Mouse (Mus musculus) embryonic facial prominence, embryonic 11.5 days (tissue): ENCODE measurements at regions not wholly inside any gene's neighbourhood (a gene's known extent, or its start where the extent isn't known, plus 50 kb on each side); places are given as distances from the start of the nearest gene placed in this dataset.

Source experiments
- ATAC-seq: fragments of 200-750 bp; cut with Nextera tagmentation; replicated peaks from 2 replicates; pipeline ENCODE4 v1.8.0; 2017; ENCODE audit warnings: low read depth; ENCODE audit not compliant: insufficient number of reproducible peaks, low FRiP score, low TSS enrichment
- DNase-seq: peaks from one replicate; pipeline ENCODE4 v3.0.0-alpha.2; 2015; ENCODE audit warnings: low spot score
- H3K27ac ChIP-seq: fragments of 300-500 bp; sonication (generic); replicated peaks from 2 replicates; pipeline ENCODE4 v1.5.1; 2014; ENCODE audit warnings: mild to moderate bottlenecking, low read depth, low read length, control low read depth
- H3K27me3 ChIP-seq: fragments of 300-500 bp; sonication (generic); 2 replicates; pipeline ENCODE4 v1.6.1; 2014; ENCODE audit warnings: mild to moderate bottlenecking, low read length, moderate library complexity, mixed read lengths; ENCODE audit not compliant: control insufficient read depth, insufficient read depth
- H3K36me3 ChIP-seq: fragments of 300-500 bp; sonication (generic); replicated peaks from 2 replicates; pipeline ENCODE4 v1.6.1; 2014; ENCODE audit warnings: low read depth, mild to moderate bottlenecking, low read length, moderate library complexity, mixed read lengths; ENCODE audit not compliant: control insufficient read depth, insufficient read depth
- H3K4me1 ChIP-seq: fragments of 300-500 bp; sonication (generic); 2 replicates; pipeline ENCODE4 v1.6.1; 2014; ENCODE audit warnings: low read length, mixed read lengths; ENCODE audit not compliant: control insufficient read depth, insufficient read depth
- H3K4me2 ChIP-seq: fragments of 300-500 bp; sonication (generic); 2 replicates; pipeline ENCODE4 v1.6.1; 2014; ENCODE audit warnings: low read depth, mild to moderate bottlenecking, control low read depth, low read length, moderate library complexity
- H3K4me3 ChIP-seq: fragments of 300-500 bp; sonication (generic); 2 replicates; pipeline ENCODE4 v1.5.1; 2014; ENCODE audit warnings: low read depth, low read length, control low read depth
- H3K9ac ChIP-seq: fragments of 300-500 bp; sonication (generic); replicated peaks from 2 replicates; pipeline ENCODE4 v1.6.1; 2014; ENCODE audit warnings: mild to moderate bottlenecking, control low read depth, low read length
- H3K9me3 ChIP-seq: fragments of 300-500 bp; sonication (generic); replicated peaks from 2 replicates; pipeline ENCODE4 v1.6.1; 2016; ENCODE audit warnings: mild to moderate bottlenecking, low read length, inconsistent platforms, mixed read lengths; ENCODE audit not compliant: control insufficient read depth
- WGBS: fragments of 180-500 bp; shearing (Covaris S2); extraction: QIAGEN DNeasy Blood & Tissue Kit; methylation state at CpG from one replicate; pipeline ENCODE4 v1.1.7; 2014; 5-methylcytosine and 5-hydroxymethylcytosine counted together

- Histone ChIP-seq H3K36me3 (no peaks in the 10 kb centered on the region), H3K4me3 (no peak overlapping the region), H3K27ac (no peak overlapping the region), H3K9ac (no peak overlapping the region), H3K27me3 (no peaks in the 10 kb centered on the region), H3K4me2 (no peak overlapping the region), H3K9me3 (no peaks in the 10 kb centered on the region), H3K4me1 (no peaks in the 10 kb centered on the region; the same call in 1 of the 2 replicates)
- DNase-seq (peak; percentile 36), ATAC-seq (0 out of 2 replicates have a peak, but pooled peaks have one; percentile 55)
- WGBS = 60% methylated on average over 16 of the region's 16 CpGs
These were observed 83.5 kb upstream of the Egln3 start for GRCm38 (mm10) chr12:54286911-54287819.

DNA sequence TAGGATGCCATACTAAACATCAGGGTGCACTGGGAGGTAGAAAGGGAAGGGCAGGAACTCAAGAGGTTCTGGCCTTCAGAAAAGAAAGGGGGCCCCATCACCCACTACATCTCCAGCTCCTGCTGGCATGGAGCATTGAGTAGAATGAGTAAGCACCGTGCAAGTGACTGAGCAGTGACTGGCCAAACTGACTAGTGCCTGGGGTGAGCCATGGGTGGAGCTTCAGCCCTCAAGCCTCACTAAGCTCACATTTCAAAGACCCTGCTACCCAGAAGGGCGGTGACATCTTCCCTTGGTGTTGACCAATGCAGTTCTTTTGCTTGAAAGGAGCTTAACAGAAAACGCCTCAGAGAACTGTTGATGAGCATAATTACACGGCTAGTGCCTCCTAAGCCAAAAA lies 80.0 kb upstream of the Egln3 start:
- Histone ChIP-seq H3K4me2 (no peak overlapping the region), H3K4me1 (no peaks in the 10 kb centered on the region; the same call in 1 of the 2 replicates), H3K9ac (no peak overlapping the region), H3K27ac (no peak overlapping the region), H3K4me3 (no peak overlapping the region), H3K9me3 (no peaks in the 10 kb centered on the region), H3K36me3 (no peaks in the 10 kb centered on the region), H3K27me3 (no peaks in the 10 kb centered on the region)
- DNase-seq = no peak
- WGBS = 20% methylated on average over 4 of the region's 4 CpGs
- ATAC-seq = no peak

DNA sequence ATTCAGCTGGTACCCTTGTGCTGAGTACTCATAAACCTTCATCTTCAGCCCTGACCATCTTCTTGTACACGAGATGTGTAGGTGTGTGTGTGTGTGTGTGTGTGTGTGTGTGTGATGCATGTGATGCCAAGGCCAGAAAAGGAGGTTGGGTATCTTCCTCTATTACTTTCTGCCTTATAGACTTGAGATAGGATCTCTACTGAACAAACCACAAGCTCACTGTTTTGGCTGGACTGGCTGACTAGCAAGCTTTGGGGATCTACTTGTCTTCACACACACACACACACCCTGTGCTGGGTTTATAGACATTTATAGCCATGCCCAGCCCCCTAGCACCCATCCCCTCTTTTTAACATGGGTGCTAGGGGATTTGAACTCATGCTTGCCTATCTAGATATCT lies 79.4 kb upstream of the Egln3 start:
- Histone ChIP-seq H3K9ac (no peak overlapping the region), H3K4me2 (no peak overlapping the region), H3K27me3 (no peaks in the 10 kb centered on the region), H3K36me3 (no peaks in the 10 kb centered on the region), H3K4me1 (no peaks in the 10 kb centered on the region), H3K27ac (no peak overlapping the region), H3K4me3 (no peak overlapping the region), H3K9me3 (no peaks in the 10 kb centered on the region)
- ATAC-seq = no peak
- WGBS = 91% methylated on average over 1 of the region's 1 CpGs
- no peak for DNase-seq

GRCm38 (mm10) chr12:54282281-54282921 lies 78.7 kb upstream of the Egln3 start:
- DNase-seq (no peak), ATAC-seq (no peak)
- WGBS = 55% methylated on average over 4 of the region's 4 CpGs
- no peak overlapping the region for H3K4me2 ChIP-seq
- H3K4me3 ChIP-seq = no peak overlapping the region
- no peak overlapping the region for H3K27ac ChIP-seq
- no peak overlapping the region for H3K9ac ChIP-seq
- no peaks in the 10 kb centered on the region for H3K36me3 ChIP-seq
- no peaks in the 10 kb centered on the region for H3K27me3 ChIP-seq
- no peaks in the 10 kb centered on the region for H3K9me3 ChIP-seq
- no peaks in the 10 kb centered on the region for H3K4me1 ChIP-seq

GRCm38 (mm10) chr12:54280457-54280856 lies 76.8 kb upstream of the Egln3 start:
- WGBS = 82% methylated on average over 4 of the region's 4 CpGs
- ATAC-seq (no peak), DNase-seq (no peak)
- Histone ChIP-seq H3K27ac (no peak overlapping the region), H3K36me3 (no peaks in the 10 kb centered on the region), H3K4me3 (no peak overlapping the region), H3K4me1 (no peaks in the 10 kb centered on the region), H3K27me3 (no peaks in the 10 kb centered on the region), H3K9me3 (no peaks in the 10 kb centered on the region), H3K9ac (no peak overlapping the region), H3K4me2 (no peak overlapping the region)

DNA sequence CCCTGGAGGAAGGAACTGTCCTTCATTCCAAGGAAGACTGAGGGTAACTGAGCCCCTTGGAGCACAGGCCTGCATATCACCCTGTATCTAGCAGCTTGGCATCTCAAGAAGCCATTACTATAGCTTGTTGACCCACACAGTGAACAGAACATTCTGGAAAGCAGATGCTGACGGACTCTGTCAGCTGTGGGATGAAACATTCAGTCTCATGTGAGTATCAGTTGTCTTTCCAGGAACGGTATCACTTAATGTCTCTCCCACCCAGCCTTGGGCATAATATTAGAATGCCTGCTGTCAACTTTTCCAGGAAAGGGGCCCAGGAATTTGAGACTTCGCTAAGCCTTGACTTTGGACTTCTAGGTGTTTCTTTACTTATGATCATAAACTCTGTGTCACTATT lies 76.3 kb upstream of the Egln3 start:
- Histone ChIP-seq H3K4me2 (no peak overlapping the region), H3K9me3 (no peaks in the 10 kb centered on the region), H3K9ac (no peak overlapping the region), H3K4me3 (no peak overlapping the region), H3K27me3 (no peaks in the 10 kb centered on the region), H3K36me3 (no peaks in the 10 kb centered on the region), H3K4me1 (no peaks in the 10 kb centered on the region), H3K27ac (no peak overlapping the region)
- ATAC-seq (no peak), DNase-seq (no peak)
- 74% methylated on average over 3 of the region's 3 CpGs for WGBS

DNA sequence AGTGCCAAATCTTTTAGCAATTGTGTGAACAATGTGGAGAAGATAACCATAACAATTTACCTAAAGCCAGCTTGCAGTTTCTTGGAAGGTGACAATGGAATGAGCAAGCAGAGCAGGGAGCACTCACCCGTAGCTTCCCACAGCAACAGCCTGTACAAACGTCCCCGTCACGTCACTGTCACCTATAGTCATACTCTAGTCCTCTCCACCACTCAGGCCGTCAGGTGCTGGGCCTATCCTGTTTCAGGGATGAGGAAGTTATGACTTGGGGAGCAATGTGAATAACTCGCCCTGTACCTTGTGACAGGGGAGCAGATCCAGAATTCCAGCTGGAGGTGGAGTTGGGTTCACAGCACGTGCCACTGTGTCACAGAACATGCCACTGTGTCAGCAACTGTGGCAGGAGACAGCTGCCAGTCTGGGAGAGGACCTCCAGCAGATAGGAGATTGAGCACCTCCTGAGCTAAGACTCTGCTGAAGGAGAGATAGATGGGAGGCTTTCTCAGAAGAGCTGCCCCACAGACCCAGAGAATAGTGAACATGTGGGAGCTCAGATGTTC lies 73.4 kb upstream of the Egln3 start:
- WGBS = 77% methylated on average over 7 of the region's 7 CpGs
- H3K27me3 ChIP-seq = no peaks in the 10 kb centered on the region
- H3K4me2 ChIP-seq = no peak overlapping the region
- no peaks in the 10 kb centered on the region for H3K4me1 ChIP-seq
- DNase-seq (no peak), ATAC-seq (no peak)
- H3K27ac ChIP-seq = no peak overlapping the region
- H3K4me3 ChIP-seq = no peak overlapping the region
- H3K36me3 ChIP-seq = no peaks in the 10 kb centered on the region
- no peak overlapping the region for H3K9ac ChIP-seq
- H3K9me3 ChIP-seq = no peaks in the 10 kb centered on the region

- DNase-seq (no peak), ATAC-seq (no peak)
- 89% methylated on average over 4 of the region's 4 CpGs for WGBS
- no peak overlapping the region for H3K4me3 ChIP-seq
- no peak overlapping the region for H3K4me2 ChIP-seq
- H3K9me3 ChIP-seq = no peaks in the 10 kb centered on the region
- no peaks in the 10 kb centered on the region for H3K4me1 ChIP-seq
- no peaks in the 10 kb centered on the region for H3K36me3 ChIP-seq
- no peak overlapping the region for H3K27ac ChIP-seq
- H3K27me3 ChIP-seq = no peaks in the 10 kb centered on the region
- no peak overlapping the region for H3K9ac ChIP-seq
These were observed 69.8 kb upstream of the Egln3 start for GRCm38 (mm10) chr12:54273506-54273905.
